Mouse (Mus musculus): Measurements from ENCODE around the gene Gab1. TPM values are rescaled to one million over a fixed set of nuclear protein-coding genes. Genes with fewer than 3 reads are reported as not detected.

Gab1 gene
- total and polyA plus RNA-seq, 3 experiments: 4.0 to 8.1 TPM; not detected in 1

DNA sequence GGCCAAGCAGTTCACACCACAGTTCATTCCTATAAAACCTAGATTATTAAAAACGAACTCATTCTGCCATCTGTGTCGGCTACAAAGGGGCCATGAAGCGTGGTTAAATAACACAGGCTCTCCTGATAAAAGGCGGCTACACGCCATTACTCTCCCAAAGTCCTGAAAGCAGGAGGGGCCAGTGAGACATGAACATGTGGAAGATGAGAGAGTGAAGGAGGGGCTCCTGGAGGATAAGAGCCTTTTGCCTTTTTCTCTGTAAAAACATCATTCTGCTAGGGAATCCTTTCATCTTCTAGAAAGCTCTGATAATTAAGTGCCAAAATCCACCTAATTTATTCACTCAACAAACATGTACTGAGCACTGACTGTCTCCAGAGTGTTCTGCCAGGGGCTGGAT, 55.9 kb downstream of the Gab1 start:
- no peak overlapping the region for H3K27ac ChIP-seq (ENCODE audit: control insufficient read depth, low read depth, low read length)
- no peaks in the 10 kb centered on the region for H3K27me3 ChIP-seq (ENCODE audit: control insufficient read depth in 1 of 2, insufficient read depth in 2 of 2, low read length in 2 of 2)
- no peaks in the 10 kb centered on the region for H3K4me1 ChIP-seq (ENCODE audit: control insufficient read depth in 1 of 2, insufficient read depth in 2 of 2, low read length in 2 of 2)
- H3K9ac ChIP-seq (ENCODE audit: control insufficient read depth, low read depth, low read length, poor library complexity, severe bottlenecking): no peak overlapping the region
- TF ChIP-seq ELF1 (IDR thresholded peaks at IDR 0.05; ENCODE audit: low read depth, low read length) (no peak), MXI1 (IDR thresholded peaks at IDR 0.05; ENCODE audit: low read depth, low read length) (no peak), CHD2 (IDR thresholded peaks at IDR 0.05; ENCODE audit: low read length) (no peak), MAX (IDR thresholded peaks at IDR 0.05; ENCODE audit: low read length) (no peak), MEF2A (IDR thresholded peaks at IDR 0.05; ENCODE audit: extremely low read depth, insufficient replicate concordance, low read depth, low read length, poor library complexity, severe bottlenecking) (no peak), MAZ (IDR thresholded peaks at IDR 0.05; ENCODE audit: low read depth, low read length) (no peak), USF1 (IDR thresholded peaks at IDR 0.05; ENCODE audit: low read depth, low read length) (no peak), RCOR1 (IDR thresholded peaks at IDR 0.05; ENCODE audit: low read depth, low read length) (no peak), UBTF (IDR thresholded peaks at IDR 0.05; ENCODE audit: borderline replicate concordance, insufficient read depth, low read depth, low read length) (no peak), KAT2A (conservative IDR thresholded peaks at IDR 0.05; ENCODE audit: low read depth, low read length) (no peak), JUND (IDR thresholded peaks at IDR 0.05; ENCODE audit: low read depth, low read length) (no peak), MAFK (IDR thresholded peaks at IDR 0.05; ENCODE audit: borderline replicate concordance, low read depth, low read length) (no peak), HCFC1 (IDR thresholded peaks at IDR 0.05; ENCODE audit: low read depth, low read length) (no peak), TCF12 (IDR thresholded peaks at IDR 0.05; ENCODE audit: low read depth, low read length) (no peak), RAD21 (IDR thresholded peaks at IDR 0.05; ENCODE audit: low read depth, low read length) (no peak), ZNF384 (IDR thresholded peaks at IDR 0.05; ENCODE audit: low read depth, low read length) (no peak)
- no peaks in the 10 kb centered on the region for H3K79me2 ChIP-seq (ENCODE audit: control insufficient read depth, insufficient read depth, low read length, poor library complexity)
- no peak for DNase-seq (ENCODE audit: low read depth, low spot score)
- no peaks in the 10 kb centered on the region; a peak in 2 of 4 replicates for H3K36me3 ChIP-seq (ENCODE audit: control insufficient read depth in 1 of 2, insufficient read depth in 2 of 2, low read length in 2 of 2)
- no peak overlapping the region for H3K4me3 ChIP-seq (ENCODE audit: control insufficient read depth in 1 of 2, insufficient read depth in 1 of 2, low read depth in 2 of 2, low read length in 2 of 2)
- no peaks in the 10 kb centered on the region for H3K9me3 ChIP-seq (replicated peaks; ENCODE audit: insufficient read depth, low read length)

DNA sequence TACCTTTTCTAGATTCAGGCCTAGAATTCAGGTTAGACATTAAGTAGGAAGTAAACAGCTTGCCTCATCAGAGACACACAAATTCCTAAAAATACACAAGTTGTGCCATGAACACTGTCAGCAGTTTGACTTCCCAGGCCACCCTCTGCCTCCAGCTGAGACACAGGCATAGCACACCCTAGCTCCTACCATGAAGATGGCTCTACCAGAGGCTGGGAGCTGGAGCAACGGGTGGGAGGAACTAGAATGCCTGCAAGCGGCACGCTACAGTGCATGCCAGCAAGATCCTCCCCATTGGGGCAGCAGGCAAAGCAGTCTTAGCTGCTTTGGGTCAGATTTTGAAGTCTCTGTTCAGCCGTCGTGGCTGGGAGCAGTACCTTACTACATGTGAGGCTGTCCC, 57.1 kb downstream of the Gab1 start:
- no peak overlapping the region for H3K9ac ChIP-seq (ENCODE audit: control insufficient read depth, low read depth, low read length, poor library complexity, severe bottlenecking)
- H3K36me3 ChIP-seq (ENCODE audit: control insufficient read depth in 1 of 2, insufficient read depth in 2 of 2, low read length in 2 of 2): no peaks in the 10 kb centered on the region; a peak in 2 of 4 replicates
- no peak overlapping the region for H3K27ac ChIP-seq (ENCODE audit: control insufficient read depth, low read depth, low read length)
- TF ChIP-seq JUND (IDR thresholded peaks at IDR 0.05; ENCODE audit: low read depth, low read length) (no peak), SIN3A (IDR thresholded peaks at IDR 0.05; ENCODE audit: low read length) (no peak), POLR2AphosphoS2 (IDR thresholded peaks at IDR 0.05; ENCODE audit: low read length) (no peak), CTCF (IDR thresholded peaks at IDR 0.05 in 2 of 3, conservative IDR thresholded peaks at IDR 0.05 in 1 of 3; ENCODE audit: control insufficient read depth in 1 of 3, insufficient read depth in 1 of 3, low read depth in 2 of 3, low read length in 3 of 3, poor library complexity in 1 of 3, severe bottlenecking in 1 of 3) (no peak), ELF1 (IDR thresholded peaks at IDR 0.05; ENCODE audit: low read depth, low read length) (no peak), E2F4 (IDR thresholded peaks at IDR 0.05; ENCODE audit: borderline replicate concordance, low read depth, low read length) (no peak), ZMIZ1 (IDR thresholded peaks at IDR 0.05; ENCODE audit: low read depth, low read length) (no peak), MAFK (IDR thresholded peaks at IDR 0.05; ENCODE audit: borderline replicate concordance, low read depth, low read length) (no peak)
- H3K27me3 ChIP-seq (ENCODE audit: control insufficient read depth in 1 of 2, insufficient read depth in 2 of 2, low read length in 2 of 2): no peaks in the 10 kb centered on the region
- no peaks in the 10 kb centered on the region for H3K79me2 ChIP-seq (ENCODE audit: control insufficient read depth, insufficient read depth, low read length, poor library complexity)
- DNase-seq (ENCODE audit: low read depth, low spot score): no peak
- H3K4me3 ChIP-seq (ENCODE audit: control insufficient read depth in 1 of 2, insufficient read depth in 1 of 2, low read depth in 2 of 2, low read length in 2 of 2): no peak overlapping the region
- no peaks in the 10 kb centered on the region for H3K9me3 ChIP-seq (replicated peaks; ENCODE audit: insufficient read depth, low read length)
- H3K4me1 ChIP-seq (ENCODE audit: control insufficient read depth in 1 of 2, insufficient read depth in 2 of 2, low read length in 2 of 2): no peaks in the 10 kb centered on the region
